Mouse (Mus musculus) midbrain, embryonic 12.5 days (tissue): Measurements from ENCODE around the gene Cln5. TPM values are rescaled to one million over a fixed set of nuclear protein-coding genes. Genes with fewer than 3 reads are reported as not detected.

Experiments
- ATAC-seq: fragments of 200-750 bp; cut with Nextera tagmentation; 2 replicates; pipeline ENCODE4 v1.8.0; 2017; ENCODE audit warnings: low read depth, moderate TSS enrichment, moderate library complexity; ENCODE audit not compliant: low FRiP score
- H3K27ac ChIP-seq: fragments of 300-500 bp; sonication (generic); replicated peaks from 2 replicates; pipeline ENCODE4 v1.5.1; 2016; ENCODE audit warnings: mild to moderate bottlenecking
- H3K27me3 ChIP-seq: fragments of 300-500 bp; sonication (generic); 2 replicates; pipeline ENCODE4 v1.6.1; 2016; ENCODE audit warnings: mild to moderate bottlenecking
- H3K36me3 ChIP-seq: fragments of 300-500 bp; sonication (generic); 2 replicates; pipeline ENCODE4 v1.6.1; 2016
- H3K4me1 ChIP-seq: fragments of 300-500 bp; sonication (generic); 2 replicates; pipeline ENCODE4 v1.6.1; 2016
- H3K4me2 ChIP-seq: fragments of 300-500 bp; sonication (generic); replicated peaks from 2 replicates; pipeline ENCODE4 v1.6.1; 2016; ENCODE audit warnings: mild to moderate bottlenecking, moderate library complexity
- H3K4me3 ChIP-seq: fragments of 300-500 bp; sonication (generic); 2 replicates; pipeline ENCODE4 v1.5.1; 2016; ENCODE audit warnings: mild to moderate bottlenecking
- H3K9ac ChIP-seq: fragments of 300-500 bp; sonication (generic); replicated peaks from 2 replicates; pipeline ENCODE4 v1.6.1; 2016; ENCODE audit warnings: mild to moderate bottlenecking, moderate library complexity
- H3K9me3 ChIP-seq: fragments of 300-500 bp; sonication (generic); 2 replicates; pipeline ENCODE4 v1.6.1; 2016; ENCODE audit warnings: mild to moderate bottlenecking
- WGBS: fragments of 180-500 bp; shearing (Covaris S2); methylation state at CpG from one replicate; pipeline ENCODE4 v1.1.7; 2016; 5-methylcytosine and 5-hydroxymethylcytosine counted together
- polyA plus RNA-seq: library from polyadenylated mRNA; unstranded; fragments of >200 nt; fragmentation: Nextera tagmentation; extraction: Ambion mirVana; gene quantifications from 2 replicates; pipeline ENCODE4 v1.2.1, GENCODE M21; 2016

The Cln5 gene
- 20.6 and 21.9 TPM in 2 replicates for polyA plus RNA-seq

DNA sequence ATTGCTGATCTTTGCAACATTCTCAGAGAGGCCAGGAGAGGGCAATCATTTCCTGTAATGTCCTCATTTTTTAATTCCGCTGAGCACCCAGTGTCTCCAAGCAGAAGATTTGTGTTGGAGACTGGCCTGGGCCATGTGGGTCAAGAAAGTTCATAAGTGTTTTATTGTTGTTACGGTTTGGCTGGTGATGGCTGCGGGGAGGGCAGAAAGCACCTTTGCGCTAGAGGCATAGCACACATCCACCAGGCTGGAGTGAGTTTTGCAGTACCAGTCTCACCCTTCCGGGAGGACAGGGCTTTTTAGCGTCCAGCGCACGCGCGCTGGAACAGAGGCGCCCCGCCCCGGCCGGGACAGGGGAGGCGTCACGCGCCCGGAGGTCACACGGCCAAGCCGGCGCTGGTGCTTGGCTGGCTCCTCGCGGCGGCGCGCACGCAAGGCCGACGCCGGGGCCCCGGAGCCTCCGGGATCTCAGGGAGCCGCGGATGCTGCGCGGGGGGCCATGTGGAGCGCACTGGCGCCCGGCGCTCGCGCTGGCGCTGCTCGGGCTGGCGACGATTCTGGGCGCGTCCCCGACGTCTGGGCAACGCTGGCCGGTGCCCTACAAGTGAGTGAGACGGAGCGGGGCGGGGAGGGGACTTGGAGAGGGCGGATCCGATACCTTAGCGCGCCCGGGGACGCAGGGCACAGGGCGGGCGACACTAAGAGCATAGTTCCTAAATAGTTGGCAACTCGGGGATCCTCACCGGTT, at the start of gene Cln5:
TSS of gene Cln5 (plus strand) at position 353 of the 748 bp plus-strand sequence.
- Histone ChIP-seq H3K4me2 (peak within 1 kb of the TSS; percentile 76), H3K27ac (peak within 1 kb of the TSS; percentile 74), H3K4me1 (peaks cover 9% of the 10 kb centered on the region; the same call in 1 of the 2 replicates), H3K4me3 (peak within 1 kb of the TSS; percentile 65), H3K36me3 (peaks cover 5% of the 10 kb centered on the region; the same call in 1 of the 2 replicates), H3K27me3 (no peaks in the 10 kb centered on the region), H3K9me3 (no peaks in the 10 kb centered on the region), H3K9ac (peak within 1 kb of the TSS; percentile 73)
- peak; percentile 98 for ATAC-seq
- WGBS: under 1% methylated on average over 61 of the region's 65 CpGs

- Histone ChIP-seq H3K9me3 (no peaks in the 10 kb centered on the region), H3K27me3 (no peaks in the 10 kb centered on the region), H3K4me1 (no peaks in the 10 kb centered on the region), H3K36me3 (no peaks in the 10 kb centered on the region), H3K4me3 (no peak overlapping the region), H3K27ac (no peak overlapping the region), H3K4me2 (no peak overlapping the region), H3K9ac (no peak overlapping the region)
- 80% methylated on average over 2 of the region's 2 CpGs for WGBS
- ATAC-seq: no peak
Observed at GRCm38 (mm10) chr14:103029203-103029602, 40.8 kb upstream of the Cln5 start.

- Histone ChIP-seq H3K4me1 (no peaks in the 10 kb centered on the region), H3K27ac (no peak overlapping the region), H3K9me3 (no peaks in the 10 kb centered on the region), H3K27me3 (no peaks in the 10 kb centered on the region), H3K4me3 (no peak overlapping the region), H3K36me3 (no peaks in the 10 kb centered on the region), H3K4me2 (no peak overlapping the region), H3K9ac (no peak overlapping the region)
- 82% methylated on average over 10 of the region's 10 CpGs for WGBS
- ATAC-seq: no peak
Observed at GRCm38 (mm10) chr14:103033271-103033823, 36.7 kb upstream of the Cln5 start.

DNA sequence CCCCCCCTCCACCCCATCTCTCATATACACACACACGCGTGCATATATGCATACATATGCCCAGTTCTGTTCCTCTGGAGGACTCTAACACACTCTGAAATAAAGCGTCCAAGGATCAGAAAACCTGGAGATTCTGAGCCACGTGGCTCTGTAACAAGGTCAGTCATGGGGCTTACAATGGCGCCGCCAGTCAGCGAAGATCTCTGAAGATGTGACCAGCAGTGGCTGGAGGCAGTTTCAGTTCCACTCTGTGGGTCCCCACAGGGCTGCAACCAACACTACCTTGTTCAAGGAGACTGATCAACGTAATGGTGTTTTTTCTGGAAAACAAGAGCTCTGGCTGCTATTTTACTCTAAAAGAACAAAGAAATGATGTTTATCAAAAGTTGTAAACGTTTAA, 35.9 kb upstream of the Cln5 start:
- Histone ChIP-seq H3K4me1 (no peaks in the 10 kb centered on the region), H3K27ac (no peak overlapping the region), H3K4me2 (no peak overlapping the region), H3K36me3 (no peaks in the 10 kb centered on the region), H3K9me3 (no peaks in the 10 kb centered on the region), H3K27me3 (no peaks in the 10 kb centered on the region), H3K4me3 (no peak overlapping the region), H3K9ac (no peak overlapping the region)
- ATAC-seq: no peak
- WGBS: 89% methylated on average over 9 of the region's 9 CpGs

GRCm38 (mm10) chr14:103037016-103037415, 33.0 kb upstream of the Cln5 start:
- H3K4me1 ChIP-seq: no peaks in the 10 kb centered on the region

DNA sequence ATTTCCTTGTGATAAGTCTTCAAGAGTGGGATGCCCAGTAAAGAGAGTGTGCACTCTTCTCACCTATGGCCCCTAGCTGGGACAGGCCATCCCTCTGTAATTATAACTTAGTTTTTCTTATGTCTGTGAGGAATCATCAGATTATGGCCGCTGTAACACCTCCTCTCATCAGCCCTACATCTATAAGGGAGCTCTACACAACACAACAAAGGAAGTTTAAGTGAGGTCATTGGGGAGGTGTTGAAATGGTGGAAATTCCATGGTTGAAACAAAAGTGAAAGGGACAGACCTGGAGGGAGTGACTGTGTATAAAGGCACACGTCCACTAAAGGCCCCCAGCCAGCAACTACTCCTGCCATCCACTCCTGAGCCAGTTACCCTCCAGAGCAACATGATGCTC, 23.3 kb upstream of the Cln5 start, which contains the start of gene Acod1:
TSS of gene Acod1 (plus strand) at position 301 of the 400 bp plus-strand sequence.
- Histone ChIP-seq H3K27me3 (no peaks in the 10 kb centered on the region), H3K4me1 (no peaks in the 10 kb centered on the region), H3K27ac (no peak within 1 kb of the TSS), H3K4me2 (no peak within 1 kb of the TSS), H3K36me3 (no peaks in the 10 kb centered on the region), H3K9me3 (no peaks in the 10 kb centered on the region), H3K4me3 (no peak within 1 kb of the TSS), H3K9ac (no peak within 1 kb of the TSS)
- WGBS: 75% methylated on average over 2 of the region's 2 CpGs
- no peak for ATAC-seq

More at GRCm38 (mm10) chr14:103037016-103037415, 33.0 kb upstream of the Cln5 start:
- no peak overlapping the region for H3K9ac ChIP-seq
- H3K27me3 ChIP-seq: no peaks in the 10 kb centered on the region
- 76% methylated on average over 3 of the region's 3 CpGs for WGBS
- H3K36me3 ChIP-seq: no peaks in the 10 kb centered on the region
- no peaks in the 10 kb centered on the region for H3K9me3 ChIP-seq
- ATAC-seq: no peak
- no peak overlapping the region for H3K4me2 ChIP-seq
- H3K4me3 ChIP-seq: no peak overlapping the region
- no peak overlapping the region for H3K27ac ChIP-seq

DNA sequence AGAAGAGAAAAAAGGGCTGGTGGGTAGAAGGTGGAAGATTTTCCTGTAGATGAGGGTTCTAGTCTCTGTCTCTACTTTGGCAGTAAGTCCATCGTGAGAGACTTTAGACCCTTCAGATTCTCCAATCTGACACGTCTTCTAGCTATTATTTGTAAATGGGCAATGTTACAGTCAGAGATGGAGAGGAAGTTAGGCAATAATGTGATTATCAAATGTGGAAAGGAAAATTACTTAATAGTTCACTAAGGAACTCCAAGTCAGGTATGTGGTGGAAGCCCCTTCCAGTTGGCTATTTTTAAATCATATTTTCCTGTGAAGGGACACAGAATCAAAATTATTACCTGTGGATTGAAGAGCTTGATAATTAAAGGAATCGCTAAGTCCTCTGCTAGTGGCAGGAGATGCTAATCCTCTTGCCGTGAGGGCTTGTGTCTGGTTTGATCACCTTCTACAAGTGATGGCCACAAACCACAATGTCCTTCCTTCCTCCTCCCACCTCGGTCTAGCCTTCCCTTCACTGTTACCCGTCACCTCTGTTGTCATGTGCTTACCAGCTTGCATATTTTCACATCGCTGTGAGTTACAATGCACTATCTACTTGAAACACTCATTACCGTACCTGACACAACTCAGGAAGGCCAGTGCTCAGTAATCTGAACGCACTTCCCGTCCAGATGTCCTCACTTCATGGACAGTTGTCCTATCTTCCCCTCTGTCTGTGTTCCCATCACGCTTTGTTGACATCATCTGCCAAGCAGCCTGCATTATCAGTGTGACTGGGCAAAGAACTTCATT, 21.5 kb upstream of the Cln5 start:
- WGBS: 92% methylated on average over 11 of the region's 11 CpGs
- Histone ChIP-seq H3K9ac (no peak overlapping the region), H3K27ac (no peak overlapping the region), H3K4me1 (no peaks in the 10 kb centered on the region), H3K9me3 (no peaks in the 10 kb centered on the region), H3K36me3 (no peaks in the 10 kb centered on the region), H3K4me2 (no peak overlapping the region), H3K4me3 (no peak overlapping the region), H3K27me3 (no peaks in the 10 kb centered on the region)
- ATAC-seq: no peak

DNA sequence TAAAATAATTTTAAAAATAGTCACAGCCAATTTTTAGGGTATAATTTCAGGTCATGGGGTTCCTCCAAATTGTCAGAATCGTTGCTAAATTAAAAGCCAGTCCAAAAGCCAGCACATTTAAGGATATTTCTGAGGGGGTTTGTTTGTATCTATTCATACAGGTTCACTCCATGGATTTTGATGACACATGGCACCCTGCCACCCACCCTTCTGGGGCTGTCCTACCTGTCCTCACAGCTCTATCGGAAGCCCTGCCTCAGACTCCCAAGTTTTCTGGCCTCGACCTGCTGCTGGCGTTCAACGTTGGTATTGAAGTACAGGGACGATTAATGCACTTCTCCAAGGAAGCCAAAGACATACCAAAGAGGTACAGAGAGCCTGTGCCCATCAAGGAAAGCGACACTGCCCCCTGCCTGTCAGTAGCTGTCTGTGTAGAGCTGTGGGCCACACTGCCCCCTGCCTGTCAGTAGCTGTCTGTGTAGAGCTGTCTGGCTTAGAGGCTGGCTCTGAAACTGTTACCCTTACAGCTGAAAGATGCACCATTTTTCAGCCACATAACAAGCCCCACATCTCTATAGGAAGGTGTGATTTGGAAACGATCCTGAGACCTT, 18.8 kb upstream of the Cln5 start:
- Histone ChIP-seq H3K9me3 (no peaks in the 10 kb centered on the region), H3K4me2 (no peak overlapping the region), H3K36me3 (no peaks in the 10 kb centered on the region), H3K27me3 (no peaks in the 10 kb centered on the region), H3K4me1 (no peaks in the 10 kb centered on the region), H3K4me3 (no peak overlapping the region), H3K9ac (no peak overlapping the region), H3K27ac (no peak overlapping the region)
- WGBS: 38% methylated on average over 8 of the region's 8 CpGs
- peak; percentile 77 for ATAC-seq

GRCm38 (mm10) chr14:103054731-103055130, 15.3 kb upstream of the Cln5 start:
- Histone ChIP-seq H3K27me3 (no peaks in the 10 kb centered on the region), H3K27ac (no peak overlapping the region), H3K4me2 (no peak overlapping the region), H3K9ac (no peak overlapping the region), H3K4me1 (no peaks in the 10 kb centered on the region), H3K4me3 (no peak overlapping the region), H3K9me3 (no peaks in the 10 kb centered on the region), H3K36me3 (no peaks in the 10 kb centered on the region)
- 82% methylated on average over 13 of the region's 13 CpGs for WGBS
- ATAC-seq: no peak

- Histone ChIP-seq H3K9me3 (no peaks in the 10 kb centered on the region), H3K9ac (no peak overlapping the region), H3K36me3 (no peaks in the 10 kb centered on the region), H3K4me3 (no peak overlapping the region), H3K27ac (no peak overlapping the region), H3K4me1 (no peaks in the 10 kb centered on the region), H3K27me3 (no peaks in the 10 kb centered on the region), H3K4me2 (no peak overlapping the region)
- WGBS: 90% methylated on average over 7 of the region's 7 CpGs
- no peak for ATAC-seq
Observed at GRCm38 (mm10) chr14:103056601-103057000, 13.4 kb upstream of the Cln5 start.

DNA sequence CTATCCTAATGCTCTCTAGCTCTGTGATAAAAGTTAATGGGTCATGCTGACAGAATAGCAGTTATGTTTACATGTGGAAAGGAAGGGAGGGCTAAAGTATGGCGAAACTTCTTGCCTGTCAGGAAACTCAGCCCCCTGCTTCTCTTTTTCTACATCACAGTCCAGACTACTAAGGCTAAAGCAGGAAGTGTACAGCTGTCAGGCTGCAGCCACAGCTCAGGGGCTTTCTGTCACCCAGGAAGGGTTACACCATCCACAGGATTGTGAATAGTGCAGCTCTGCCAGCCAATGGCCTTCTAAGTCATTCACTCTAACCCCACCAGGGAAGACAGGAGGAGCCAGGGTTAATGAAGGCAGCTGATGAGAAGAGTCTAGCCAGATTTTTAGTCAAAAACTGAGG, 11.0 kb upstream of the Cln5 start:
- no peaks in the 10 kb centered on the region for H3K36me3 ChIP-seq
- no peak overlapping the region for H3K4me2 ChIP-seq
- H3K27ac ChIP-seq: no peak overlapping the region
- no peak overlapping the region for H3K4me3 ChIP-seq
- H3K9ac ChIP-seq: no peak overlapping the region
- no peaks in the 10 kb centered on the region for H3K4me1 ChIP-seq
- H3K9me3 ChIP-seq: no peaks in the 10 kb centered on the region
- WGBS: 87% methylated on average over 1 of the region's 1 CpGs
- ATAC-seq: no peak
- no peaks in the 10 kb centered on the region for H3K27me3 ChIP-seq

GRCm38 (mm10) chr14:103059495-103059894, 10.5 kb upstream of the Cln5 start:
- Histone ChIP-seq H3K36me3 (no peaks in the 10 kb centered on the region), H3K27me3 (no peaks in the 10 kb centered on the region), H3K4me1 (no peaks in the 10 kb centered on the region), H3K9me3 (no peaks in the 10 kb centered on the region), H3K27ac (no peak overlapping the region), H3K9ac (no peak overlapping the region), H3K4me2 (no peak overlapping the region), H3K4me3 (no peak overlapping the region)
- ATAC-seq: no peak
- WGBS: 86% methylated on average over 10 of the region's 10 CpGs
